Mouse (Mus musculus) small intestine, adult 2 months (tissue): ENCODE data around the gene Nlrx1.

ENCODE experiments used
- CTCF ChIP-seq: fragments of 200-500 bp; IDR thresholded peaks from 2 replicates; pipeline ENCODE4 v1.5.1; 2012; ENCODE audit warnings: low read depth, mild to moderate bottlenecking, control low read depth, inconsistent platforms, low read length, moderate library complexity, mixed read lengths; ENCODE audit not compliant: insufficient replicate concordance, insufficient read length; ENCODE audit errors: extremely low read depth
- POLR2A ChIP-seq: fragments of 200-500 bp; IDR thresholded peaks from 2 replicates; pipeline ENCODE4 v1.6.1; 2012; ENCODE audit warnings: low read depth, mild to moderate bottlenecking, control low read depth, inconsistent platforms, low read length, moderate library complexity

GRCm38 (mm10) chr9:44314910-44315309, 46.5 kb upstream of the Nlrx1 start:
- TF ChIP-seq CTCF (no peak), POLR2A (no peak)
